Mouse (Mus musculus) layer of hippocampus, adult 2 months (tissue): Measurements from ENCODE around the gene Olfr825. TPM values are rescaled to one million over a fixed set of nuclear protein-coding genes. Genes with fewer than 3 reads are reported as not detected.
"Not testable (repeated sequence)": the region's sequence is repeated elsewhere in the genome, so short reads cannot be mapped to it uniquely, and the experiment has no call there.

Source experiments
- DNase-seq, 2 experiments: peaks; one replicate each; pipeline ENCODE4 v3.0.0; 2022; ENCODE audit warnings: low spot score in 2 of 2
- H3K27ac ChIP-seq: fragments of 200-600 bp; 2 replicates; pipeline ENCODE4 v1.8.1; 2022
- H3K4me3 ChIP-seq: fragments of 200-600 bp; 2 replicates; pipeline ENCODE4 v1.8.1; 2022; ENCODE audit warnings: mild to moderate bottlenecking
- CTCF ChIP-seq: fragments of 200-600 bp; conservative IDR thresholded peaks from 2 replicates; pipeline ENCODE4 v1.8.1; 2022; ENCODE audit warnings: antibody characterized with exemption, mild to moderate bottlenecking, moderate library complexity
- long read RNA-seq, 2 experiments: library from polyadenylated mRNA; stranded (forward); transcript quantifications; one replicate each; pipeline ENCODE4 v2.0.0; 2021; ENCODE audit warnings: borderline mapping rate in 2 of 2
- total RNA-seq, 2 experiments: library from RNA; stranded (reverse); gene quantifications; 2 replicates each; pipeline ENCODE4 v1.2.3; 2021

The Olfr825 gene
- total RNA-seq: not detected
- long read RNA-seq, experiment 1: 0 reads
- long read RNA-seq, experiment 2: 0 reads

GRCm38 (mm10) chr10:130166666-130167065, at the start of gene Olfr825:
TSS of gene Olfr825 (minus strand) at chr10:130166766.
- Histone ChIP-seq H3K27ac (no peak within 1 kb of the TSS), H3K4me3 (no peak within 1 kb of the TSS)
- TF ChIP-seq CTCF: no peak
- DNase-seq: no peak

GRCm38 (mm10) chr10:130214303-130214702, 47.7 kb upstream of the Olfr825 start, which contains the start of gene Olfr827:
TSS of gene Olfr827 (minus strand) at chr10:130214403.
- TF ChIP-seq CTCF: no peak
- no peak within 1 kb of the TSS for H3K27ac ChIP-seq
- no peak for DNase-seq
- H3K4me3 ChIP-seq: no peak within 1 kb of the TSS

GRCm38 (mm10) chr10:130184086-130184485, 17.5 kb upstream of the Olfr825 start, which contains the start of gene Olfr826:
TSS of gene Olfr826 (minus strand) at chr10:130184186.
- TF ChIP-seq CTCF: no peak
- no peak within 1 kb of the TSS for H3K27ac ChIP-seq
- DNase-seq: no peak
- H3K4me3 ChIP-seq: no peak within 1 kb of the TSS

- Histone ChIP-seq H3K27ac (no peak overlapping the region), H3K4me3 (no peak overlapping the region)
- no peak for TF ChIP-seq CTCF
- no peak for DNase-seq
Observed at GRCm38 (mm10) chr10:130165196-130165595, 1.4 kb downstream of the Olfr825 start.

GRCm38 (mm10) chr10:130144121-130144520, 22.4 kb downstream of the Olfr825 start:
- no peak for DNase-seq
- no peak overlapping the region for H3K4me3 ChIP-seq

GRCm38 (mm10) chr10:130142481-130142880, 24.1 kb downstream of the Olfr825 start:
- not testable (repeated sequence) for DNase-seq, H3K4me3 ChIP-seq, H3K27ac ChIP-seq

More at GRCm38 (mm10) chr10:130144121-130144520, 22.4 kb downstream of the Olfr825 start:
- no peak for TF ChIP-seq CTCF
- H3K27ac ChIP-seq: no peak overlapping the region

- TF ChIP-seq CTCF: no peak
- no peak overlapping the region for H3K27ac ChIP-seq
- H3K4me3 ChIP-seq: no peak overlapping the region
- DNase-seq: no peak
Observed at GRCm38 (mm10) chr10:130134811-130135210, 31.8 kb downstream of the Olfr825 start.

GRCm38 (mm10) chr10:130129900-130130299, 36.7 kb downstream of the Olfr825 start, which contains the start of gene Olfr824:
TSS of gene Olfr824 (minus strand) at chr10:130130000.
- H3K4me3 ChIP-seq, DNase-seq, H3K27ac ChIP-seq: not testable (repeated sequence)

GRCm38 (mm10) chr10:130116045-130116444, 50.5 kb downstream of the Olfr825 start:
- H3K27ac ChIP-seq, DNase-seq: not testable (repeated sequence)

GRCm38 (mm10) chr10:130115283-130115682, 51.3 kb downstream of the Olfr825 start, which contains the start of gene Olfr823:
TSS of gene Olfr823 (minus strand) at chr10:130115383.
- H3K27ac ChIP-seq, H3K4me3 ChIP-seq, DNase-seq: not testable (repeated sequence)

More at GRCm38 (mm10) chr10:130116045-130116444, 50.5 kb downstream of the Olfr825 start:
- not testable (repeated sequence) for H3K4me3 ChIP-seq

Other genes with a start within 250 kb of the Olfr825 start
- not detected for gene Olfr818, start 217.7 kb downstream of the Olfr825 start, total RNA-seq
- not detected for gene Olfr819, start 199.5 kb downstream of the Olfr825 start, total RNA-seq
- gene Olfr247, start 190.6 kb downstream of the Olfr825 start, total RNA-seq: not detected
- not detected for gene Gm10310, start 181.7 kb downstream of the Olfr825 start, total RNA-seq
- gene Olfr820, start 154.1 kb downstream of the Olfr825 start, total RNA-seq: not detected
- gene Olfr821, start 136.4 kb downstream of the Olfr825 start, total RNA-seq: not detected
- not detected for gene Olfr822, start 95.6 kb downstream of the Olfr825 start, total RNA-seq
- gene Olfr823, start 51.4 kb downstream of the Olfr825 start, total RNA-seq: not detected
- gene Olfr824, start 36.8 kb downstream of the Olfr825 start, total RNA-seq: not detected
- not detected for gene Olfr826, start 17.4 kb upstream of the Olfr825 start, total RNA-seq
- not detected for gene Olfr827, start 47.6 kb upstream of the Olfr825 start, total RNA-seq
- gene Neurod4, start 113.5 kb upstream of the Olfr825 start, total RNA-seq: under 1 TPM; 0.10 to 0.18 TPM
- 1 to 10 TPM; 1.6 to 1.7 TPM for gene Tespa1, start 156.1 kb upstream of the Olfr825 start, total RNA-seq
- under 1 TPM; 0.13 to 0.20 TPM for gene Vmn2r84, start 227.6 kb upstream of the Olfr825 start, total RNA-seq